Mouse (Mus musculus) neural tube, embryonic 13.5 days (tissue): ENCODE results near the gene Ildr2. TPM values are rescaled to one million over a fixed set of nuclear protein-coding genes. Genes with fewer than 3 reads are reported as not detected.

Source experiments
- ATAC-seq: fragments of 200-750 bp; cut with Nextera tagmentation; 2 replicates; pipeline ENCODE4 v1.8.0; 2017; ENCODE audit warnings: low read depth, mild to moderate bottlenecking, moderate TSS enrichment, moderate library complexity
- H3K27ac ChIP-seq: fragments of 300-500 bp; sonication (generic); replicated peaks from 2 replicates; pipeline ENCODE4 v1.5.1; 2015; ENCODE audit warnings: moderate library complexity, mild to moderate bottlenecking, inconsistent platforms
- H3K27me3 ChIP-seq: fragments of 300-500 bp; sonication (generic); 2 replicates; pipeline ENCODE4 v1.6.1; 2015; ENCODE audit warnings: mild to moderate bottlenecking, inconsistent platforms
- H3K36me3 ChIP-seq: fragments of 300-500 bp; sonication (generic); 2 replicates; pipeline ENCODE4 v1.6.1; 2015; ENCODE audit warnings: mild to moderate bottlenecking, inconsistent platforms
- H3K4me1 ChIP-seq: fragments of 300-500 bp; sonication (generic); replicated peaks from 2 replicates; pipeline ENCODE4 v1.6.1; 2015; ENCODE audit warnings: inconsistent platforms
- H3K4me2 ChIP-seq: fragments of 300-500 bp; sonication (generic); 2 replicates; pipeline ENCODE4 v1.6.1; 2015; ENCODE audit warnings: inconsistent platforms, mild to moderate bottlenecking, moderate library complexity
- H3K4me3 ChIP-seq: fragments of 300-500 bp; sonication (generic); 2 replicates; pipeline ENCODE4 v1.5.1; 2015; ENCODE audit warnings: mild to moderate bottlenecking, inconsistent platforms
- H3K9ac ChIP-seq: fragments of 300-500 bp; sonication (generic); 2 replicates; pipeline ENCODE4 v1.6.1; 2015; ENCODE audit warnings: moderate library complexity, mild to moderate bottlenecking, inconsistent platforms
- H3K9me3 ChIP-seq: fragments of 300-500 bp; sonication (generic); 2 replicates; pipeline ENCODE4 v1.6.1; 2016; ENCODE audit warnings: inconsistent platforms
- WGBS: fragments of 180-500 bp; shearing (Covaris S2); methylation state at CpG from one replicate; pipeline ENCODE4 v1.1.7; 2015; 5-methylcytosine and 5-hydroxymethylcytosine counted together
- polyA plus RNA-seq: library from polyadenylated mRNA; unstranded; fragments of >200 nt; fragmentation: Nextera tagmentation; extraction: Ambion mirVana; gene quantifications from 2 replicates; pipeline ENCODE4 v1.2.1, GENCODE M21; 2015

Gene Ildr2
- polyA plus RNA-seq, 1 experiment from 2014 or later: 2.3 TPM

- Histone ChIP-seq H3K4me2 (no peak overlapping the region), H3K4me1 (peaks cover 8% of the 10 kb centered on the region), H3K9me3 (no peaks in the 10 kb centered on the region), H3K27me3 (peaks cover 36% of the 10 kb centered on the region), H3K36me3 (no peaks in the 10 kb centered on the region), H3K9ac (no peak overlapping the region), H3K27ac (no peak overlapping the region), H3K4me3 (no peak overlapping the region)
- WGBS: 92% methylated on average over 6 of the region's 6 CpGs
- no peak for ATAC-seq
These were observed 91.7 kb downstream of the Ildr2 start for GRCm38 (mm10) chr1:166345602-166346001.

- H3K9me3 ChIP-seq: no peaks in the 10 kb centered on the region
- H3K4me1 ChIP-seq: peaks cover 8% of the 10 kb centered on the region
- no peak for ATAC-seq
- H3K27me3 ChIP-seq: peaks cover 28% of the 10 kb centered on the region
- no peak overlapping the region for H3K4me3 ChIP-seq
- H3K36me3 ChIP-seq: no peaks in the 10 kb centered on the region
- 87% methylated on average over 3 of the region's 3 CpGs for WGBS
- H3K27ac ChIP-seq: no peak overlapping the region
- H3K4me2 ChIP-seq: no peak overlapping the region
- H3K9ac ChIP-seq: no peak overlapping the region
These were observed 93.0 kb downstream of the Ildr2 start for GRCm38 (mm10) chr1:166346906-166347305.

GRCm38 (mm10) chr1:166349341-166349740 lies 95.4 kb downstream of the Ildr2 start:
- no peak for ATAC-seq
- Histone ChIP-seq H3K9ac (no peak overlapping the region), H3K4me2 (no peak overlapping the region), H3K9me3 (no peaks in the 10 kb centered on the region), H3K4me1 (peaks cover 5% of the 10 kb centered on the region), H3K27me3 (peaks cover 23% of the 10 kb centered on the region), H3K36me3 (no peaks in the 10 kb centered on the region), H3K27ac (no peak overlapping the region), H3K4me3 (no peak overlapping the region)
- WGBS: 71% methylated on average over 3 of the region's 3 CpGs

- WGBS: 75% methylated on average over 11 of the region's 11 CpGs
- peaks cover under 1% of the 10 kb centered on the region; the same call in 1 of the 2 replicates for H3K4me1 ChIP-seq
These were observed 95.8 kb downstream of the Ildr2 start for GRCm38 (mm10) chr1:166349751-166350150.

GRCm38 (mm10) chr1:166360157-166360855 lies 106.4 kb downstream of the Ildr2 start:
- Histone ChIP-seq H3K36me3 (no peaks in the 10 kb centered on the region), H3K9me3 (no peaks in the 10 kb centered on the region), H3K27me3 (no peaks in the 10 kb centered on the region), H3K4me1 (no peaks in the 10 kb centered on the region), H3K27ac (no peak overlapping the region), H3K9ac (no peak overlapping the region), H3K4me2 (no peak overlapping the region), H3K4me3 (no peak overlapping the region)
- WGBS: 22% methylated on average over 14 of the region's 14 CpGs
- ATAC-seq: peak; percentile 95

More at GRCm38 (mm10) chr1:166349751-166350150, 95.8 kb downstream of the Ildr2 start:
- H3K27me3 ChIP-seq: peaks cover 21% of the 10 kb centered on the region
- no peak overlapping the region for H3K4me3 ChIP-seq
- no peak overlapping the region for H3K9ac ChIP-seq
- H3K9me3 ChIP-seq: no peaks in the 10 kb centered on the region
- no peak overlapping the region for H3K27ac ChIP-seq
- no peak for ATAC-seq
- H3K4me2 ChIP-seq: no peak overlapping the region
- H3K36me3 ChIP-seq: no peaks in the 10 kb centered on the region

GRCm38 (mm10) chr1:166360896-166361295 lies 107.0 kb downstream of the Ildr2 start:
- no peaks in the 10 kb centered on the region for H3K4me1 ChIP-seq
- H3K9ac ChIP-seq: no peak overlapping the region
- H3K36me3 ChIP-seq: no peaks in the 10 kb centered on the region
- no peak overlapping the region for H3K27ac ChIP-seq
- H3K9me3 ChIP-seq: no peaks in the 10 kb centered on the region
- H3K4me2 ChIP-seq: no peak overlapping the region
- no peak for ATAC-seq
- no peak overlapping the region for H3K4me3 ChIP-seq
- WGBS: 71% methylated on average over 5 of the region's 5 CpGs
- H3K27me3 ChIP-seq: no peaks in the 10 kb centered on the region

- Histone ChIP-seq H3K36me3 (no peaks in the 10 kb centered on the region), H3K4me2 (no peak overlapping the region), H3K9ac (no peak overlapping the region), H3K9me3 (no peaks in the 10 kb centered on the region), H3K27me3 (no peaks in the 10 kb centered on the region), H3K4me1 (no peaks in the 10 kb centered on the region), H3K27ac (no peak overlapping the region), H3K4me3 (no peak overlapping the region)
- WGBS: 75% methylated on average over 3 of the region's 3 CpGs
- no peak for ATAC-seq
These were observed 107.9 kb downstream of the Ildr2 start for GRCm38 (mm10) chr1:166361842-166362241.

- Histone ChIP-seq H3K9ac (no peak overlapping the region), H3K27me3 (no peaks in the 10 kb centered on the region), H3K27ac (no peak overlapping the region), H3K9me3 (no peaks in the 10 kb centered on the region), H3K4me3 (no peak overlapping the region), H3K4me1 (no peaks in the 10 kb centered on the region), H3K4me2 (no peak overlapping the region), H3K36me3 (no peaks in the 10 kb centered on the region)
- WGBS: 87% methylated on average over 3 of the region's 3 CpGs
- ATAC-seq: no peak
These were observed 108.7 kb downstream of the Ildr2 start for GRCm38 (mm10) chr1:166362659-166363058.

GRCm38 (mm10) chr1:166363122-166363521 lies 109.2 kb downstream of the Ildr2 start:
- no peak overlapping the region for H3K9ac ChIP-seq
- no peaks in the 10 kb centered on the region for H3K4me1 ChIP-seq
- ATAC-seq: no peak
- H3K36me3 ChIP-seq: no peaks in the 10 kb centered on the region
- no peak overlapping the region for H3K4me2 ChIP-seq
- no peak overlapping the region for H3K4me3 ChIP-seq
- no peaks in the 10 kb centered on the region for H3K27me3 ChIP-seq
- H3K9me3 ChIP-seq: no peaks in the 10 kb centered on the region
- H3K27ac ChIP-seq: no peak overlapping the region

Other genes starting within 250 kb of the Ildr2 start
- 1.6 and 2.3 TPM in 2 replicates for gene Dusp27, start 126.2 kb upstream of the Ildr2 start, polyA plus RNA-seq
- gene Gpa33, start 123.9 kb upstream of the Ildr2 start, polyA plus RNA-seq: not detected in 2 replicates
- not detected in 2 replicates for gene Mael, start 15.4 kb upstream of the Ildr2 start, polyA plus RNA-seq
- gene Tada1, start 125.0 kb downstream of the Ildr2 start, polyA plus RNA-seq: 72.1 and 73.1 TPM in 2 replicates
- gene Pogk, start 155.7 kb downstream of the Ildr2 start, polyA plus RNA-seq: 34.4 and 36.6 TPM in 2 replicates
- not detected in 2 replicates for gene Gm4846, start 243.4 kb downstream of the Ildr2 start, polyA plus RNA-seq